Mouse (Mus musculus) ES-E14 (cell line): ENCODE measurements at regions not wholly inside any gene's neighbourhood (a gene's known extent, or its start where the extent isn't known, plus 50 kb on each side); places are given as distances from the start of the nearest gene placed in this dataset.

Source experiments
- HCFC1 ChIP-seq: IDR thresholded peaks from 2 replicates; pipeline ENCODE4 v1.6.1; 2012; ENCODE audit warnings: low read length, inconsistent platforms, borderline replicate concordance; ENCODE audit not compliant: insufficient read depth
- MAFK ChIP-seq: IDR thresholded peaks from 2 replicates; pipeline ENCODE4 v1.6.1; 2014; ENCODE audit warnings: mild to moderate bottlenecking, low read depth, low read length, inconsistent platforms; ENCODE audit not compliant: insufficient read depth
- ZNF384 ChIP-seq: IDR thresholded peaks from 2 replicates; pipeline ENCODE4 v1.6.1; 2012; ENCODE audit warnings: low read depth, low read length, inconsistent platforms

DNA sequence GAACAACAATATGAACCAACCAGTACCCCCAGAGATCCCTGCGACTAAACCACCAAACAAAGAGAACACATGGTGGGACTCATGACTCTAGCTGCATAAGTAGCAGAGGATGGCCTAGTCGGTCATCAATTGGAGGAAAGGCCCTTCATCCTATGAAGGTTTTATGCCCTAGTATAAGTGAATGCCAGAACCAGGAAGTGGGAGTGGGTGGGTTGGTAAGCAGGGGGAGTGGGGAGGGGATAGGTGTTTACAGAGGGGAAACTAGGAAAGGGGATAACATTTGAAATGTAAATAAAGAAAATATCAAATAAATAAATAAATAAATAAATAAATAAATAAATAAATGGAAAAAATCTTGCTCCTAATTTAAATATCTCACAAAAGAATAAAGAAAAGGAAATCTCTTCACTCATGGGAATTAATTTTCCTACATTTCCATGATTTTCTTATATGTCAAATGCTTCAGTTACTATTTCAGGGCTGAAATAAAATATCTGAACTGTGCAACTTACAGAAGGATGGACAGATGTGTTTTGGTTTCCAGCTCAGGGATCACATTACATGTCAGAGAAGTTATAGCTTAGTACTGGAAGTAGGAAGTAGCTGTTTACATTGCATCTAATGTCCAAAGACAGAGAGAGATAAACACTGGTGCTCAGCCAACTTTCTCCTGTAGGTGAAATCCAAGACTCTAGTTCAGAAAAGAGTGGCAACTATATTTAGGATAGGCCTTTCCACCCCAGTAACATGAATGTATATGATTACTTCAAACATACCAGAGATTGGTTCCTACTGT lies 323.8 kb upstream of the Msl3l2 start:
- TF ChIP-seq ZNF384 (no peak), MAFK (no peak), HCFC1 (no peak)
